Mouse (Mus musculus): ENCODE results near the gene Fam71e2. TPM values are rescaled to one million over a fixed set of nuclear protein-coding genes. Genes with fewer than 3 reads are reported as not detected.
A peak's percentile ranks its signal among the peaks of the same experiment; 100 is the strongest.

Gene Fam71e2
- total and polyA plus RNA-seq, 2 experiments from 2014 or later = not detected

DNA sequence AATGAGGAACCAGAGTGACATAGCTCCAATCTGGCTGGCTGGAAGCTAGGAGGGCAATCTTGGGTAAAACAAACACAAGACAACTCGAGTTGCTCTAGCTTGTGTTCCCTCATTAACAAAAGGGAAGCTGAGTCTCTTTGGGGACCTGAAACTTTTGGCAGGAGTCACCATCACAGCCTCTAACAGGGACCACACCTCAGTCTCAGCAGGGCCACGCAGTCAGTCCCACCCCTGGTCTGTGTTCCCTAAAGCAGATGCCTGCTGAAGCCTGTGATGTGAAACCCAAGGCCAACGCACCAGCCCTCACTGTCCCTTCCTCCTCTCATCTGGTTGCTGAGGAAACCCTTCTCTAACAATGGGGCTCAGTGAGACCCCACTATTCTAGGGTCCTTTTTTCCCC is 11.0 kb upstream of the Fam71e2 start:
- Histone ChIP-seq H3K9ac (replicated peaks; ENCODE audit: low read length) (no peak overlapping the region), H3K36me3 (ENCODE audit: insufficient read depth, low read length) (no peaks in the 10 kb centered on the region), H3K4me2 (ENCODE audit: low read depth, low read length) (no peak overlapping the region), H3K27ac (no peak overlapping the region), H3K4me1 (ENCODE audit: insufficient read depth, low read length) (0 out of 2 replicates have a peak, but pooled peaks cover 1% of the 10 kb centered on the region), H3K9me3 (ENCODE audit: low read length) (no peaks in the 10 kb centered on the region), H3K4me3 (ENCODE audit: low read length) (no peak overlapping the region), H3K27me3 (ENCODE audit: insufficient read depth, low read length) (peaks cover 15% of the 10 kb centered on the region; the same call in 1 of the 2 replicates)
- DNase-seq (ENCODE audit: low spot score) (no peak), ATAC-seq (no peak)
- WGBS = 57% methylated on average over 3 of the region's 3 CpGs
- no peak for TF ChIP-seq CTCF (IDR thresholded peaks at IDR 0.05; ENCODE audit: low read depth)

DNA sequence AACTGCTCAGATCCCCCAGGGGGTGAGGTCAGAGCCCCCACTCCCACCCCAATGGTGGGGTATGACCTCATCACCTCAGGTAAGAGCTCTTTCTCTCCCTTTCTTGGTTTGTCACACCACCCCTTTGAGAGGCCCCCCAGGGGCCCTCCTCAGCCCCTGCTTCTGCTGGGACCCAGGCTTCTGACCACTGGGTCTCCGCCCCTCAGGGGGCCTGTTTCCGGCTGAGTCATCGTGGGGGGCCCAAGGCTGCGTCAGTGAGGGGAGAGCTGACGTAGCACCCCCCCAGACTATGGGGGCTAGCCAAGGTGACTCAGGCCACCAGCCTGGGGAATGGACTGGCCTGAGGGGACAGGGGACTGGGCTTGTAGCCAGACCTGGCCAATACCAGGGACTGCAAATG is 8.8 kb upstream of the Fam71e2 start:
- Histone ChIP-seq H3K27ac (no peak overlapping the region), H3K9ac (replicated peaks; ENCODE audit: low read length) (no peak overlapping the region), H3K4me2 (ENCODE audit: low read depth, low read length) (no peak overlapping the region), H3K9me3 (ENCODE audit: low read length) (no peaks in the 10 kb centered on the region), H3K4me3 (ENCODE audit: low read length) (no peak overlapping the region), H3K4me1 (ENCODE audit: insufficient read depth, low read length) (0 out of 2 replicates have a peak, but pooled peaks cover 3% of the 10 kb centered on the region), H3K36me3 (ENCODE audit: insufficient read depth, low read length) (no peaks in the 10 kb centered on the region), H3K27me3 (ENCODE audit: insufficient read depth, low read length) (peaks cover 34% of the 10 kb centered on the region)
- no peak for ATAC-seq
- no peak for TF ChIP-seq CTCF (IDR thresholded peaks at IDR 0.05; ENCODE audit: low read depth)
- DNase-seq (ENCODE audit: low spot score) = no peak
- 33% methylated on average over 5 of the region's 5 CpGs for WGBS

DNA sequence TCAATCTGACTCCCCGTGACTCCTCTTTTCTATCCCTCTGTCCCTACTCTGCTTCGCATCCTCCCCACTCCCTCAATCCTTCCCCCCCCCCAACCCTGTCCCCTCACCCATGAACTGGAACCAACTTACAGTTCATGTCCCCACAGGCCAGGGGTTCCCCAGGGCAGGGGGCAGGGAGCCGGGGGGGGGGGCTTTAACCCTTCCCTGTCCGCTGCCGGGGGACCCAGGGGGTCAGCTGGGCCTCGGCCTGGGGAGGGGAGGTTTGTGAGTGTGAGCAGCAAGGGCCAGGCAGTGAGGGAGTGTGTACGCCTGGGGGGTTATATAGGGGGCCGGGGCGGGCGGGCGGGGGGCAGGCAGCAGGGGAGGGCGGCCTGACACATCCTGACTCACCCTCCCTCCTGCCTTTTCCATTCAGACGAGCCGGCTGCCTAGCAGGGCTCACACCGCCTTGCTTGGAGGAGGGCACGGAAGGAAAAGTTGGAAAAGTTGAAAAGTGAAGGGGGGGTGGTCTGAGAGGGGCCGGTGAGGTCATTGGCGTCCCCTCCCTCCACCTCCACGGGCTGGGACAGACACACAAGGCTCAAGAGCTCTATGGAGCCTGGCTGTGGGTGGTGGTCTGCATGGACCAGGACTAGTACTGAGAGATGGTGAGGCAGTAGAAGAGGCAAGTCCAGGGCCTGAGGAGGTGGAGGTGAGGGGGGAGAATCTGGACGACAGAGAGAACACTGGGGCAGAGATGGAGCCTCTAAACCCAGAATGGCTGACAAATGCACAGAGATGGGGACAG is 6.9 kb upstream of the Fam71e2 start:
- no peak for ATAC-seq
- WGBS = 5% methylated on average over 19 of the region's 20 CpGs
- Histone ChIP-seq H3K27me3 (ENCODE audit: insufficient read depth, low read length) (peaks cover 34% of the 10 kb centered on the region), H3K9ac (replicated peaks; ENCODE audit: low read length) (no peak overlapping the region), H3K36me3 (ENCODE audit: insufficient read depth, low read length) (no peaks in the 10 kb centered on the region), H3K4me1 (ENCODE audit: insufficient read depth, low read length) (0 out of 2 replicates have a peak, but pooled peaks cover 3% of the 10 kb centered on the region), H3K9me3 (ENCODE audit: low read length) (no peaks in the 10 kb centered on the region), H3K4me3 (ENCODE audit: low read length) (no peak overlapping the region), H3K4me2 (ENCODE audit: low read depth, low read length) (no peak overlapping the region), H3K27ac (no peak overlapping the region)
- no peak for DNase-seq (ENCODE audit: low spot score)
- TF ChIP-seq CTCF (IDR thresholded peaks at IDR 0.05; ENCODE audit: low read depth) = no peak

- H3K9ac ChIP-seq (replicated peaks; ENCODE audit: low read length) = peak overlapping the region; percentile 33; the same call in 1 of the 2 replicates
- TF ChIP-seq CTCF (IDR thresholded peaks at IDR 0.05; ENCODE audit: low read depth) = no peak
- peak; percentile 67 for DNase-seq (ENCODE audit: low spot score)
- H3K4me2 ChIP-seq (ENCODE audit: low read depth, low read length) = peak overlapping the region; percentile 52
- H3K27me3 ChIP-seq (ENCODE audit: insufficient read depth, low read length) = peaks cover 34% of the 10 kb centered on the region
- no peaks in the 10 kb centered on the region for H3K36me3 ChIP-seq (ENCODE audit: insufficient read depth, low read length)
- 0 out of 2 replicates have a peak, but pooled peaks cover 3% of the 10 kb centered on the region for H3K4me1 ChIP-seq (ENCODE audit: insufficient read depth, low read length)
- H3K27ac ChIP-seq = no peak overlapping the region
- H3K4me3 ChIP-seq (ENCODE audit: low read length) = peak overlapping the region; percentile 33
- H3K9me3 ChIP-seq (ENCODE audit: low read length) = no peaks in the 10 kb centered on the region
- 1% methylated on average over 39 of the region's 56 CpGs for WGBS
- peak; percentile 75 for ATAC-seq
These were observed 6.0 kb upstream of the Fam71e2 start for GRCm38 (mm10) chr7:4776861-4777830.

- DNase-seq (ENCODE audit: low spot score) (no peak), ATAC-seq (no peak)
- H3K9me3 ChIP-seq (ENCODE audit: low read length) = no peaks in the 10 kb centered on the region
- no peak for TF ChIP-seq CTCF (IDR thresholded peaks at IDR 0.05; ENCODE audit: low read depth)
- H3K4me1 ChIP-seq (ENCODE audit: insufficient read depth, low read length) = 0 out of 2 replicates have a peak, but pooled peaks cover 3% of the 10 kb centered on the region
- H3K4me2 ChIP-seq (ENCODE audit: low read depth, low read length) = no peak overlapping the region
- H3K9ac ChIP-seq (replicated peaks; ENCODE audit: low read length) = no peak overlapping the region
- no peak overlapping the region for H3K4me3 ChIP-seq (ENCODE audit: low read length)
- no peak overlapping the region for H3K27ac ChIP-seq
- no peaks in the 10 kb centered on the region for H3K36me3 ChIP-seq (ENCODE audit: insufficient read depth, low read length)
- H3K27me3 ChIP-seq (ENCODE audit: insufficient read depth, low read length) = peaks cover 34% of the 10 kb centered on the region
- WGBS = 55% methylated on average over 10 of the region's 10 CpGs
These were observed 5.0 kb upstream of the Fam71e2 start for GRCm38 (mm10) chr7:4776131-4776530.

GRCm38 (mm10) chr7:4764946-4765710 is 6.0 kb downstream of the Fam71e2 start:
- Histone ChIP-seq H3K9ac (replicated peaks; ENCODE audit: low read length) (no peak overlapping the region), H3K27me3 (ENCODE audit: insufficient read depth, low read length) (no peaks in the 10 kb centered on the region), H3K9me3 (ENCODE audit: low read length) (no peaks in the 10 kb centered on the region), H3K36me3 (ENCODE audit: insufficient read depth, low read length) (no peaks in the 10 kb centered on the region), H3K4me3 (ENCODE audit: low read length) (no peak overlapping the region), H3K4me1 (ENCODE audit: insufficient read depth, low read length) (no peaks in the 10 kb centered on the region), H3K27ac (no peak overlapping the region), H3K4me2 (ENCODE audit: low read depth, low read length) (no peak overlapping the region)
- no peak for ATAC-seq
- no peak for TF ChIP-seq CTCF (IDR thresholded peaks at IDR 0.05; ENCODE audit: low read depth)
- WGBS = 21% methylated on average over 4 of the region's 4 CpGs
- DNase-seq (ENCODE audit: low spot score) = no peak
